Mouse (Mus musculus) adipose tissue, adult 10 weeks (tissue): ENCODE data around the gene Immt. TPM values are rescaled to one million over a fixed set of nuclear protein-coding genes. Genes with fewer than 3 reads are reported as not detected.

Experiments
- polyA plus RNA-seq: library from polyadenylated mRNA; stranded (reverse); fragments of 350-450 nt; fragmentation: Illumina TruSeq; extraction: RNeasy Lipid Tissue Mini Kit (QIAGEN cat#74804); gene quantifications from one replicate; pipeline ENCODE4 v1.2.3, GENCODE M21; 2014; ENCODE audit warnings: low read depth, low replicate concordance

Immt gene
- 120 TPM for polyA plus RNA-seq

GRCm38 (mm10) chr6:71830690-71831580 lies at the start of gene Immt:
TSS of gene Immt (plus strand) at chr6:71831331.

GRCm38 (mm10) chr6:71826869-71827268 lies 4.3 kb upstream of the Immt start, which contains the start of gene Mrpl35:
TSS of gene Mrpl35 (minus strand) at chr6:71826969.

GRCm38 (mm10) chr6:71908481-71909381 lies 77.6 kb downstream of the Immt start, which contains the start of the genes Ptcd3 and Polr1a:
TSS of gene Ptcd3 (minus strand) at chr6:71908750.
TSS of gene Polr1a (plus strand) at chr6:71909053.

Other genes with a start within 250 kb of the Immt start
- 41.8 TPM for gene Kdm3a, start 198.3 kb upstream of the Immt start, polyA plus RNA-seq
- 7.0 TPM for gene Reep1, start 123.8 kb upstream of the Immt start, polyA plus RNA-seq
- 26.7 TPM for gene Mrpl35, start 4.4 kb upstream of the Immt start, polyA plus RNA-seq
- 29.2 TPM for gene Ptcd3, start 77.4 kb downstream of the Immt start, polyA plus RNA-seq
- 13.4 TPM for gene Polr1a, start 77.7 kb downstream of the Immt start, polyA plus RNA-seq